Mouse (Mus musculus) myocyte (in vitro differentiated cells): ENCODE data around the gene Atp7b.

Experiments used
- MYOG ChIP-seq, 3 experiments: IDR thresholded peaks; one replicate each; pipeline ENCODE4 v1.6.1; 2011; ENCODE audit warnings: control low read depth in 2 of 3, low read depth in 2 of 3, mild to moderate bottlenecking in 2 of 3; ENCODE audit not compliant: insufficient read length in 2 of 3, control insufficient read depth in 1 of 3, insufficient read depth in 1 of 3
- POLR2A ChIP-seq: IDR thresholded peaks from one replicate; pipeline ENCODE4 v1.6.1; 2011; ENCODE audit warnings: low read depth, mild to moderate bottlenecking, control low read depth, moderate library complexity; ENCODE audit not compliant: insufficient read length
- POLR2AphosphoS2 ChIP-seq: IDR thresholded peaks from one replicate; pipeline ENCODE4 v1.6.1; 2011; ENCODE audit warnings: low read depth, control low read depth; ENCODE audit not compliant: insufficient read length
- TCF12 ChIP-seq: IDR thresholded peaks from one replicate; pipeline ENCODE4 v1.6.1; 2011; ENCODE audit warnings: mild to moderate bottlenecking, control low read depth; ENCODE audit not compliant: poor library complexity, insufficient read depth, severe bottlenecking
- TCF3 ChIP-seq: IDR thresholded peaks from one replicate; pipeline ENCODE4 v1.6.1; 2011; ENCODE audit warnings: low read depth, control low read depth; ENCODE audit not compliant: insufficient read length
- USF1 ChIP-seq: IDR thresholded peaks from one replicate; pipeline ENCODE4 v1.6.1; 2011; ENCODE audit warnings: low read depth, mild to moderate bottlenecking, control low read depth, moderate library complexity

- TF ChIP-seq POLR2A: no peak
- no peak for TF ChIP-seq USF1
- no peak for TF ChIP-seq MYOG (IDR thresholded peaks at IDR 0.05; ENCODE audit: control insufficient read depth in 1 of 3, insufficient read depth in 1 of 3, insufficient read length in 2 of 3, low read depth in 2 of 3)
- no peak for TF ChIP-seq TCF3
- no peak for TF ChIP-seq TCF12
- no peak for TF ChIP-seq POLR2AphosphoS2
These were observed 103.8 kb downstream of the Atp7b start for GRCm38 (mm10) chr8:21956336-21956735.
